Mouse (Mus musculus): ENCODE measurements around the gene Nagk.

- TF ChIP-seq POLR2A (IDR thresholded peaks at IDR 0.05; ENCODE audit: insufficient read length, low read depth) (no peak), MYOG (IDR thresholded peaks at IDR 0.05; ENCODE audit: control insufficient read depth in 1 of 3, insufficient read depth in 1 of 3, insufficient read length in 2 of 3, low read depth in 2 of 3) (no peak), POLR2AphosphoS2 (IDR thresholded peaks at IDR 0.05; ENCODE audit: insufficient read length, low read depth) (no peak), E2F4 (IDR thresholded peaks at IDR 0.05; ENCODE audit: insufficient read depth) (no peak), MYOD1 (IDR thresholded peaks at IDR 0.05; ENCODE audit: control insufficient read depth in 1 of 3, insufficient read length in 2 of 3, low read depth in 2 of 3) (no peak), MAX (IDR thresholded peaks at IDR 0.05; ENCODE audit: low read depth) (no peak), TCF12 (IDR thresholded peaks at IDR 0.05; ENCODE audit: insufficient read depth, poor library complexity, severe bottlenecking) (no peak), CEBPB (IDR thresholded peaks at IDR 0.05; ENCODE audit: insufficient read depth, poor library complexity, severe bottlenecking) (no peak), SRF (IDR thresholded peaks at IDR 0.05; ENCODE audit: control insufficient read depth, insufficient read length, low read depth) (no peak)
Measured at GRCm38 (mm10) chr6:83818996-83819395, 24.2 kb downstream of the Nagk start.
